Mouse (Mus musculus): ENCODE measurements at regions not wholly inside any gene's neighbourhood (a gene's known extent, or its start where the extent isn't known, plus 50 kb on each side); places are given as distances from the start of the nearest gene placed in this dataset.

- TF ChIP-seq EP300 (optimal IDR thresholded peaks at IDR 0.05) (no peak), CTCF (IDR thresholded peaks at IDR 0.05; ENCODE audit: low read depth) (no peak)
Measured at GRCm38 (mm10) chr4:131413380-131413779, 424.7 kb downstream of the Ptpru start.

GRCm38 (mm10) chr4:131415453-131415852 lies 422.6 kb downstream of the Ptpru start:
- H3K27ac ChIP-seq (replicated peaks), result no peak overlapping the region
- no peaks in the 10 kb centered on the region for H3K4me1 ChIP-seq (replicated peaks; ENCODE audit: control insufficient read depth, insufficient read depth)
- no peak overlapping the region for H3K4me3 ChIP-seq (ENCODE audit: low read depth, low read length)
- DNase-seq (ENCODE audit: low spot score), result no peak
- no peaks in the 10 kb centered on the region for H3K27me3 ChIP-seq (ENCODE audit: control insufficient read depth, insufficient read depth, low read length)
- TF ChIP-seq CTCF (IDR thresholded peaks at IDR 0.05; ENCODE audit: low read depth) (no peak), EP300 (optimal IDR thresholded peaks at IDR 0.05) (no peak)
- no peaks in the 10 kb centered on the region for H3K9me3 ChIP-seq (ENCODE audit: control insufficient read depth, low read length)
- H3K4me2 ChIP-seq (replicated peaks; ENCODE audit: low read depth), result no peak overlapping the region
- no peak for ATAC-seq (ENCODE audit: low FRiP score, low TSS enrichment)
- no peaks in the 10 kb centered on the region for H3K36me3 ChIP-seq (ENCODE audit: control insufficient read depth, insufficient read depth, low read length)
- WGBS, result 78% methylated on average over 5 of the region's 5 CpGs
- H3K9ac ChIP-seq (ENCODE audit: low read length), result no peak overlapping the region

More at GRCm38 (mm10) chr4:131413380-131413779, 424.7 kb downstream of the Ptpru start:
- ATAC-seq (ENCODE audit: low FRiP score, low TSS enrichment) (no peak), DNase-seq (ENCODE audit: low spot score) (peak; percentile 71)
- no peaks in the 10 kb centered on the region for H3K36me3 ChIP-seq (ENCODE audit: control insufficient read depth, insufficient read depth, low read length)
- 60% methylated on average over 6 of the region's 6 CpGs for WGBS
- H3K27me3 ChIP-seq (ENCODE audit: control insufficient read depth, insufficient read depth, low read length), result no peaks in the 10 kb centered on the region
- no peak overlapping the region for H3K9ac ChIP-seq (ENCODE audit: low read length)
- no peak overlapping the region for H3K27ac ChIP-seq (replicated peaks)
- H3K9me3 ChIP-seq (ENCODE audit: control insufficient read depth, low read length), result no peaks in the 10 kb centered on the region
- H3K4me3 ChIP-seq (ENCODE audit: low read depth, low read length), result no peak overlapping the region
- H3K4me1 ChIP-seq (replicated peaks; ENCODE audit: control insufficient read depth, insufficient read depth), result no peaks in the 10 kb centered on the region
- H3K4me2 ChIP-seq (replicated peaks; ENCODE audit: low read depth), result no peak overlapping the region

DNA sequence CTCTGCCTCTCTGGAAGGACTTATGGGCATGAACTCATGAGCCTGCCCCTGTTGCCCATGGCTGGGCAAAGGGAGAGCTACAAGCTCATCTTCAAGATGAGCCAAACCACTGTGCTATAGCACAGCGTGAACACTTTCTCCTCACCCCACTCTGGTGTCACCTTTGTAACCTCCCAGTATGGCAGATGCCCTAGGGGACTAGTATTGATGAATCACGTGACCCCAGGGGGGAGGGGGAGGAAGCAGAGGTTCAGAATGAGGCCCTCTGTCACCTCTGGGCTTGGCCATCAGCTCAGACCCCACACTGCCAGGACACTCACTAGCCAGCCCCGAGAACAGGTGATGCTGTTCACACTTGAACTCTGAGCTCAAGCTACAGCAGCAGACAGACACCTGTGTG lies 421.9 kb downstream of the Ptpru start:
- H3K4me1 ChIP-seq (replicated peaks; ENCODE audit: control insufficient read depth, insufficient read depth), result no peaks in the 10 kb centered on the region
- H3K9ac ChIP-seq (ENCODE audit: low read length), result no peak overlapping the region
- H3K27ac ChIP-seq (replicated peaks), result no peak overlapping the region
- H3K4me2 ChIP-seq (replicated peaks; ENCODE audit: low read depth), result no peak overlapping the region
- no peaks in the 10 kb centered on the region for H3K9me3 ChIP-seq (ENCODE audit: control insufficient read depth, low read length)
- TF ChIP-seq CTCF (IDR thresholded peaks at IDR 0.05; ENCODE audit: low read depth), result no peak
- TF ChIP-seq EP300 (optimal IDR thresholded peaks at IDR 0.05), result no peak
- no peaks in the 10 kb centered on the region for H3K27me3 ChIP-seq (ENCODE audit: control insufficient read depth, insufficient read depth, low read length)
- DNase-seq (ENCODE audit: low spot score), result no peak
- 37% methylated on average over 3 of the region's 3 CpGs for WGBS
- no peak for ATAC-seq (ENCODE audit: low FRiP score, low TSS enrichment)
- no peak overlapping the region for H3K4me3 ChIP-seq (ENCODE audit: low read depth, low read length)
- no peaks in the 10 kb centered on the region for H3K36me3 ChIP-seq (ENCODE audit: control insufficient read depth, insufficient read depth, low read length)

DNA sequence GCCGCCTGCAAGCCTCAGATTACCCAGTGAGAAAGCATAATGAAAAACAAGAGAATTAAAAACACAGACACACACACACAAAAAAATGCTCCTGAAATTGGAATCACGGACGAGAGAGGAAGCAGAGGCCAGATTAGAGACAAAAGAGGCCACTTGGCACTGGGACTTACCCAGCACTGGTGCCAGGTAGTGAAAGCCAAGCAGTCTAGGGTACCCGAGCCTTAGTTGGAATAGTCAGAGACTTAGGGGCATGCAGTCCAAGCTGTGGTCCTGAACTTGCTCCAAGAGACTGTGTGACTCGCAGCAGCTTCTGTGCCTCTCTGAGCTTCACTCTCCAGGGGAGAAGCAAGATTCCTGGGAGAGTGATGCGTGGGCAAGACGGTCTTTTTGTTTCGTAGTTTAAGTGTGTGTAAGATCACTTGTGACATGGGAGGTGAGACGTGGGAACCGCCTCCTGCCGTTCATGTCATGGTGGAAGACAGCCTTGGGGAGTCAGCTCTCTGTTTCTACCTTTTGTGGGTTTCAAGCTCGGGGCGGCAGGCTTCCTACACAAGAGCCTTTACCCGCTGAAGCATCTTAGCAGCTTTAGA lies 420.8 kb downstream of the Ptpru start:
- TF ChIP-seq CTCF (IDR thresholded peaks at IDR 0.05; ENCODE audit: low read depth) (no peak), EP300 (optimal IDR thresholded peaks at IDR 0.05) (no peak)
- H3K4me2 ChIP-seq (replicated peaks; ENCODE audit: low read depth), result no peak overlapping the region
- H3K27me3 ChIP-seq (ENCODE audit: control insufficient read depth, insufficient read depth, low read length), result no peaks in the 10 kb centered on the region
- DNase-seq (ENCODE audit: low spot score) (no peak), ATAC-seq (ENCODE audit: low FRiP score, low TSS enrichment) (no peak)
- H3K9ac ChIP-seq (ENCODE audit: low read length), result no peak overlapping the region
- H3K4me1 ChIP-seq (replicated peaks; ENCODE audit: control insufficient read depth, insufficient read depth), result no peaks in the 10 kb centered on the region
- H3K27ac ChIP-seq (replicated peaks), result no peak overlapping the region
- 77% methylated on average over 14 of the region's 14 CpGs for WGBS
- H3K36me3 ChIP-seq (ENCODE audit: control insufficient read depth, insufficient read depth, low read length), result no peaks in the 10 kb centered on the region
- no peak overlapping the region for H3K4me3 ChIP-seq (ENCODE audit: low read depth, low read length)
- no peaks in the 10 kb centered on the region for H3K9me3 ChIP-seq (ENCODE audit: control insufficient read depth, low read length)

DNA sequence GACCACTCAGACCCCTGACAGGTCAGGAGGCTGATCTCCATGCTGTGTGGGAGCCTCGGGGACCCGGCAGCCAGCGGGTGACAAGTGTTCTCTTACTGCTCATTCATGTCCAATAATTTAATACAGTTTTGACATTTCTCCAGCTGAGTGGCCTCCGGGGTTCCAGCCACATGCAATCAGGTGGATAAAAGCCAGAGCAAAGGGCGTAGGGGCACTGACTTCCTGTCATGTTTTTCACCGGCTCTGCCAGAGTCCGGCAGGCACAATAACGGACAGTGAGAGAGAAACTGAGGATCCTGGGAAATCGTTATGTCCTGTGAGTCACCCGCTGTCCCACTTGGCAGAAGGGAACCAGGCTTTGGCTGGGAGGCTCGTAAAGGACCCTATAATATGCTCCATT lies 412.8 kb downstream of the Ptpru start:
- Histone ChIP-seq H3K9ac (ENCODE audit: low read length) (no peak overlapping the region), H3K4me2 (replicated peaks; ENCODE audit: low read depth) (no peak overlapping the region), H3K36me3 (ENCODE audit: control insufficient read depth, insufficient read depth, low read length) (no peaks in the 10 kb centered on the region), H3K4me3 (ENCODE audit: low read depth, low read length) (no peak overlapping the region), H3K27ac (replicated peaks) (no peak overlapping the region), H3K9me3 (ENCODE audit: control insufficient read depth, low read length) (no peaks in the 10 kb centered on the region), H3K27me3 (ENCODE audit: control insufficient read depth, insufficient read depth, low read length) (no peaks in the 10 kb centered on the region), H3K4me1 (replicated peaks; ENCODE audit: control insufficient read depth, insufficient read depth) (no peaks in the 10 kb centered on the region)
- DNase-seq (ENCODE audit: low spot score) (no peak), ATAC-seq (ENCODE audit: low FRiP score, low TSS enrichment) (no peak)
- TF ChIP-seq EP300 (optimal IDR thresholded peaks at IDR 0.05) (no peak), CTCF (IDR thresholded peaks at IDR 0.05; ENCODE audit: low read depth) (no peak)
- WGBS, result 57% methylated on average over 11 of the region's 11 CpGs

- Histone ChIP-seq H3K27ac (replicated peaks) (no peak overlapping the region), H3K9ac (ENCODE audit: low read length) (no peak overlapping the region), H3K36me3 (ENCODE audit: control insufficient read depth, insufficient read depth, low read length) (no peaks in the 10 kb centered on the region), H3K4me2 (replicated peaks; ENCODE audit: low read depth) (no peak overlapping the region), H3K4me1 (replicated peaks; ENCODE audit: control insufficient read depth, insufficient read depth) (no peaks in the 10 kb centered on the region), H3K9me3 (ENCODE audit: control insufficient read depth, low read length) (no peaks in the 10 kb centered on the region), H3K4me3 (ENCODE audit: low read depth, low read length) (no peak overlapping the region), H3K27me3 (ENCODE audit: control insufficient read depth, insufficient read depth, low read length) (no peaks in the 10 kb centered on the region)
- no peak for ATAC-seq (ENCODE audit: low FRiP score, low TSS enrichment)
- WGBS, result 95% methylated on average over 7 of the region's 7 CpGs
- TF ChIP-seq EP300 (optimal IDR thresholded peaks at IDR 0.05) (no peak), CTCF (IDR thresholded peaks at IDR 0.05; ENCODE audit: low read depth) (no peak)
- DNase-seq (ENCODE audit: low spot score), result no peak
Measured at GRCm38 (mm10) chr4:131427871-131428270, 410.2 kb downstream of the Ptpru start.
